Mouse (Mus musculus) gastrocnemius, postnatal 4 days (tissue): ENCODE results near the gene Lztfl1. TPM values are rescaled to one million over a fixed set of nuclear protein-coding genes. Genes with fewer than 3 reads are reported as not detected.
A peak's percentile ranks its signal among the peaks of the same experiment; 100 is the strongest.
"Not testable (repeated sequence)": the region's sequence is repeated elsewhere in the genome, so short reads cannot be mapped to it uniquely, and the experiment has no call there.

Experiments used
- DNase-seq, 2 experiments: peaks; one replicate each; pipeline ENCODE4 v3.0.0; 2021 to 2022; ENCODE audit warnings: low spot score in 2 of 2, mixed read lengths in 2 of 2
- long read RNA-seq, 2 experiments: library from polyadenylated mRNA; stranded (forward); transcript quantifications; one replicate each; pipeline ENCODE4 v2.0.0; 2021
- total RNA-seq, 2 experiments: library from RNA; stranded (reverse); gene quantifications; 2 replicates each; pipeline ENCODE4 v1.2.3; 2021

Gene Lztfl1
- total RNA-seq, result 10 to 100 TPM; 35.3 to 41.7 TPM
- long read RNA-seq, experiment 1, full-length matches to known transcripts, result 19 of 37 reads
- long read RNA-seq, experiment 1, partial matches to known transcripts, result 16 of 37 reads
- long read RNA-seq, experiment 1, other reads (novel, unspliced or antisense), result 2 of 37 reads
- long read RNA-seq, experiment 2, full-length matches to known transcripts, result 15 of 19 reads
- long read RNA-seq, experiment 2, partial matches to known transcripts, result 2 of 19 reads
- long read RNA-seq, experiment 2, other reads (novel, unspliced or antisense), result 2 of 19 reads

GRCm38 (mm10) chr9:123717186-123718008, at the start of gene Lztfl1:
Lztfl1 (minus strand) TSS chr9:123717697.
- DNase-seq, result peak; percentile 88 to 97

GRCm38 (mm10) chr9:123766996-123767395, 49.5 kb upstream of the Lztfl1 start:
- no peak for DNase-seq

- DNase-seq, result no peak
These were observed 46.3 kb upstream of the Lztfl1 start for GRCm38 (mm10) chr9:123763771-123764170.

GRCm38 (mm10) chr9:123762886-123763285, 45.4 kb upstream of the Lztfl1 start:
- DNase-seq, result no peak

GRCm38 (mm10) chr9:123760806-123761205, 43.3 kb upstream of the Lztfl1 start:
- DNase-seq, result no peak

- no peak for DNase-seq
These were observed 41.1 kb upstream of the Lztfl1 start for GRCm38 (mm10) chr9:123758645-123759044.

- DNase-seq, result no peak
These were observed 40.7 kb upstream of the Lztfl1 start for GRCm38 (mm10) chr9:123758156-123758555.

- DNase-seq, result no peak
These were observed 39.8 kb upstream of the Lztfl1 start for GRCm38 (mm10) chr9:123757326-123757725.

- DNase-seq, result no peak
These were observed 39.3 kb upstream of the Lztfl1 start for GRCm38 (mm10) chr9:123756752-123757151.

- no peak for DNase-seq
These were observed 36.8 kb upstream of the Lztfl1 start for GRCm38 (mm10) chr9:123754333-123754732.

GRCm38 (mm10) chr9:123749687-123750086, 32.2 kb upstream of the Lztfl1 start:
- DNase-seq, result not testable (repeated sequence)

GRCm38 (mm10) chr9:123740799-123741198, 23.3 kb upstream of the Lztfl1 start:
- DNase-seq, result no peak

- DNase-seq, result no peak
These were observed 16.6 kb upstream of the Lztfl1 start for GRCm38 (mm10) chr9:123734133-123734532.

GRCm38 (mm10) chr9:123731271-123731670, 13.8 kb upstream of the Lztfl1 start:
- DNase-seq, result no peak

- DNase-seq, result no peak
These were observed 5.4 kb upstream of the Lztfl1 start for GRCm38 (mm10) chr9:123722737-123723493.

GRCm38 (mm10) chr9:123716301-123716700, 1.2 kb downstream of the Lztfl1 start:
- DNase-seq, result no peak

- DNase-seq, result no peak
These were observed 4.4 kb downstream of the Lztfl1 start for GRCm38 (mm10) chr9:123713111-123713510.

- DNase-seq, result no peak
These were observed 8.3 kb downstream of the Lztfl1 start for GRCm38 (mm10) chr9:123709226-123709625.

GRCm38 (mm10) chr9:123701822-123702221, 15.7 kb downstream of the Lztfl1 start:
- DNase-seq, result no peak

- no peak for DNase-seq
These were observed 21.7 kb downstream of the Lztfl1 start for GRCm38 (mm10) chr9:123695634-123696302.

- no peak for DNase-seq
These were observed 29.3 kb downstream of the Lztfl1 start for GRCm38 (mm10) chr9:123688227-123688626.
